Mouse (Mus musculus) 3134 (cell line): ENCODE measurements around the gene Smbd1.

Experiments used
- DNase-seq: peaks from one replicate; pipeline ENCODE4 v3.0.0-alpha.2; 2011; ENCODE audit warnings: low spot score; ENCODE audit not compliant: insufficient read length; ENCODE audit errors: extremely low read depth

Smbd1 gene

GRCm38 (mm10) chr16:32813771-32814170 lies 3.5 kb upstream of the Smbd1 start:
- no peak for DNase-seq

- peak; percentile 37 for DNase-seq
Measured at GRCm38 (mm10) chr16:32813362-32813761, 3.1 kb upstream of the Smbd1 start.

GRCm38 (mm10) chr16:32812888-32813361 lies 2.6 kb upstream of the Smbd1 start:
- peak; percentile 63 for DNase-seq

GRCm38 (mm10) chr16:32807408-32808185 lies 2.7 kb downstream of the Smbd1 start:
- DNase-seq, result no peak

GRCm38 (mm10) chr16:32805151-32805550 lies 5.1 kb downstream of the Smbd1 start:
- no peak for DNase-seq

- DNase-seq, result no peak
Measured at GRCm38 (mm10) chr16:32803901-32804300, 6.4 kb downstream of the Smbd1 start.

GRCm38 (mm10) chr16:32803252-32803853 lies 6.9 kb downstream of the Smbd1 start:
- DNase-seq, result peak; percentile 32

GRCm38 (mm10) chr16:32797426-32797689 lies 12.9 kb downstream of the Smbd1 start, which contains the start of gene Muc20:
Gene Muc20, minus strand, starts transcription at chr16:32797435.
- DNase-seq, result no peak

- DNase-seq, result no peak
Measured at GRCm38 (mm10) chr16:32796676-32797425, 13.4 kb downstream of the Smbd1 start.

GRCm38 (mm10) chr16:32795177-32795576 lies 15.1 kb downstream of the Smbd1 start:
- DNase-seq, result no peak

- DNase-seq, result no peak
Measured at GRCm38 (mm10) chr16:32790056-32790455, 20.2 kb downstream of the Smbd1 start.

- DNase-seq, result no peak
Measured at GRCm38 (mm10) chr16:32784840-32785239, 25.4 kb downstream of the Smbd1 start.

- DNase-seq, result no peak
Measured at GRCm38 (mm10) chr16:32783324-32784062, 26.8 kb downstream of the Smbd1 start.

GRCm38 (mm10) chr16:32778956-32779355 lies 31.3 kb downstream of the Smbd1 start:
- DNase-seq, result peak; percentile 28

- no peak for DNase-seq
Measured at GRCm38 (mm10) chr16:32776676-32777075, 33.6 kb downstream of the Smbd1 start.

GRCm38 (mm10) chr16:32766904-32767303 lies 43.4 kb downstream of the Smbd1 start:
- no peak for DNase-seq

GRCm38 (mm10) chr16:32764961-32765360 lies 45.3 kb downstream of the Smbd1 start:
- DNase-seq, result no peak

- no peak for DNase-seq
Measured at GRCm38 (mm10) chr16:32764550-32764949, 45.7 kb downstream of the Smbd1 start.
